ENCODE assay signal across 8 mouse cellular contexts in the genomic region with DNA sequence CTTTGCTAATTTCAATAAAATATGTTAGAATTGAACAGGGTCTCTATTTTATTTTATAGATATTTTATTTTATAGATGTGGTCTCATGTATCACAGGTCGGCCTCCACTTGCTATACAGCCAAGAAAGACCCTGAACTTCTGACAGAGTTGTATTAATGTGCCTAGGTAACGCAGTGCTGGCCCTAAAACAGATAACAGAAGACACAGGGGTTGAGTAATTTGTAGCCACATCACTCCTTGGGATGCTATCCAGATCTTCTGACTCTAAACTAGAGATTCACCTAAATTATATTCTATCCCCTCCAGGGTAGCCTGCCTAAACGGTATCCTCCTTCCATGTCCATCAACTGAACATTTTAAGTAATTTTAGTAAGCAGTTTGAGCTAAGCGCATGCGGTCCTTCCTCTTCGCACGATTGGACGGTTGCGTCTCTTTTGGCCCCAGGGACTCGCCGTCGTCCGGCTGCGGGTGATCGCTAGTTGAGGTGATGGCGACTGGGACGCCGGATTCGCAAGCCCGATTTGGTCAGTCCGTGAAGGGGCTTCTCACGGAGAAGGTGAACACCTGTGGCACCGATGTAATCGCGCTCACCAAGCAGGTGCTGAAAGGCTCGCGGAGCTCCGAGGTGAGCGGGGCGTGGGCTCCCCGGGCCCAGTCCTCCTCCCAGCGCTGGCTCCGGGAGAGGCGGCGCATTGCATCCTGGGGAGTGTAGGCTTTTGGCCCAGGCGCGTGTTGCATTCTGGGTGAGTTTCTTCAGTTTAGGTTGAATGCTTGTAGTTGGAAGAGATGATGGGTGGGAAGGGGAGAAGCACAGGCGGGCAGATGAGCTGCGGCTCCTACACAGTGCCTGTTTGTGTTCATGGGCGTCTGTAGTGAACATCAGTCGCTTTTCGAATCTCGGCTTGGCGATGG. TPM values are rescaled to one million over a fixed set of nuclear protein-coding genes. Genes with fewer than 3 reads are reported as not detected.
A peak's percentile ranks its signal among the peaks of the same experiment; 100 is the strongest.
DNase-seq lines count a peak whose midpoint lies in the region; ATAC-seq and TF ChIP-seq lines count a peak whose summit lies in the region.

Borcs7 (plus strand) TSS at position 447 of the 913 bp plus-strand sequence.

- WGBS in forebrain, embryonic 13.5 days: 3% methylated on average over 44 of the region's 44 CpGs
- WGBS in large intestine, adult 2 months: 2% methylated on average over 44 of the region's 44 CpGs
- 2% methylated on average over 44 of the region's 44 CpGs for WGBS in liver, postnatal 0 days (ENCODE audit: insufficient replicate concordance)
- WGBS in neural tube, embryonic 14.5 days: 2% methylated on average over 44 of the region's 44 CpGs

- DNase-seq in c-Kit-positive CD71-positive TER-119-positive erythroid progenitor cells, embryonic 14.5 days (ENCODE audit: low spot score): peak; percentile 80
- DNase-seq in heart, postnatal 10 days: peak; percentile 92 to 93
- peak; percentile 75 for DNase-seq in large intestine, adult 2 months (ENCODE audit: low read depth, low spot score)
- DNase-seq in liver, postnatal 0 days: peak; percentile 87
- DNase-seq in testis, postnatal 10 days (ENCODE audit: low spot score): peak; percentile 88

- ATAC-seq in forebrain, embryonic 13.5 days: peak; percentile 97
- ATAC-seq in liver, postnatal 0 days: peak; percentile 98
- peak; percentile 94 for ATAC-seq in neural tube, embryonic 14.5 days (ENCODE audit: low read depth)

- H3K27ac ChIP-seq in forebrain, embryonic 13.5 days: peak within 1 kb of the TSS; percentile 63
- 0 out of 2 replicates have a peak within 1 kb of the TSS, but pooled peaks have one; percentile 37 for H3K27ac ChIP-seq in liver, postnatal 0 days (ENCODE audit: low read depth)
- H3K27ac ChIP-seq in neural tube, embryonic 14.5 days (ENCODE audit: low read depth, low read length): peak within 1 kb of the TSS; percentile 82

- TF ChIP-seq CTCF in E14TG2a.4 (conservative IDR thresholded peaks at IDR 0.05; ENCODE audit: low read length): no peak
- no peak for TF ChIP-seq CTCF in liver, postnatal 0 days (IDR thresholded peaks at IDR 0.05; ENCODE audit: low read depth)

- H3K36me3 ChIP-seq in E14TG2a.4 (ENCODE audit: insufficient read depth, low read length): no peaks in the 10 kb centered on the region
- peaks cover 7% of the 10 kb centered on the region; the same call in 1 of the 2 replicates for H3K36me3 ChIP-seq in forebrain, embryonic 13.5 days (ENCODE audit: poor library complexity, severe bottlenecking)
- H3K36me3 ChIP-seq in liver, postnatal 0 days (replicated peaks; ENCODE audit: insufficient read depth, low read length): no peaks in the 10 kb centered on the region
- H3K36me3 ChIP-seq in neural tube, embryonic 14.5 days (ENCODE audit: control insufficient read depth, insufficient read depth, low read length): no peaks in the 10 kb centered on the region

- no peaks in the 10 kb centered on the region for H3K27me3 ChIP-seq in E14TG2a.4 (ENCODE audit: insufficient read depth, low read length)
- H3K27me3 ChIP-seq in forebrain, embryonic 13.5 days: no peaks in the 10 kb centered on the region
- no peaks in the 10 kb centered on the region for H3K27me3 ChIP-seq in liver, postnatal 0 days (ENCODE audit: insufficient read depth, low read length)
- no peaks in the 10 kb centered on the region for H3K27me3 ChIP-seq in neural tube, embryonic 14.5 days (ENCODE audit: control insufficient read depth, insufficient read depth, low read length)

- intact Hi-C loops in heart, postnatal 10 days (cut with DNase I): no loop called here

- peak within 1 kb of the TSS; percentile 89 for H3K4me3 ChIP-seq in E14TG2a.4 (replicated peaks; ENCODE audit: low read length)
- H3K4me3 ChIP-seq in forebrain, embryonic 13.5 days: peak within 1 kb of the TSS; percentile 72
- peak within 1 kb of the TSS; percentile 74 for H3K4me3 ChIP-seq in liver, postnatal 0 days (ENCODE audit: low read depth, low read length)
- peak within 1 kb of the TSS; percentile 69 for H3K4me3 ChIP-seq in neural tube, embryonic 14.5 days (ENCODE audit: low read depth, low read length)

- no peak for TF ChIP-seq EP300 in liver, postnatal 0 days (IDR thresholded peaks at IDR 0.05; ENCODE audit: low read depth)

- H3K4me1 ChIP-seq in E14TG2a.4 (replicated peaks; ENCODE audit: low read depth, low read length): peaks cover 32% of the 10 kb centered on the region
- H3K4me1 ChIP-seq in forebrain, embryonic 13.5 days: peaks cover 10% of the 10 kb centered on the region
- peaks cover 8% of the 10 kb centered on the region for H3K4me1 ChIP-seq in liver, postnatal 0 days (ENCODE audit: insufficient read depth)
- no peaks in the 10 kb centered on the region; the same call in 1 of the 2 replicates for H3K4me1 ChIP-seq in neural tube, embryonic 14.5 days (ENCODE audit: control insufficient read depth, insufficient read depth, low read length)

- no peaks in the 10 kb centered on the region for H3K9me3 ChIP-seq in E14TG2a.4 (ENCODE audit: low read length)
- no peaks in the 10 kb centered on the region for H3K9me3 ChIP-seq in forebrain, embryonic 13.5 days (replicated peaks)
- H3K9me3 ChIP-seq in liver, postnatal 0 days (ENCODE audit: low read length): no peaks in the 10 kb centered on the region
- H3K9me3 ChIP-seq in neural tube, embryonic 14.5 days (ENCODE audit: control insufficient read depth, low read length): no peaks in the 10 kb centered on the region

- peak within 1 kb of the TSS; percentile 87 for H3K9ac ChIP-seq in forebrain, embryonic 13.5 days
- H3K9ac ChIP-seq in liver, postnatal 0 days (replicated peaks): peak within 1 kb of the TSS; percentile 71
- H3K9ac ChIP-seq in neural tube, embryonic 14.5 days (replicated peaks; ENCODE audit: low read depth, low read length): peak within 1 kb of the TSS; percentile 88

- peak within 1 kb of the TSS; percentile 63 for H3K4me2 ChIP-seq in forebrain, embryonic 13.5 days
- H3K4me2 ChIP-seq in liver, postnatal 0 days (ENCODE audit: low read depth, low read length): peak within 1 kb of the TSS; percentile 75
- H3K4me2 ChIP-seq in neural tube, embryonic 14.5 days (ENCODE audit: low read depth, low read length): peak within 1 kb of the TSS; percentile 47

RNA-seq across cellular contexts. Expression of gene Borcs7, which starts in this region (rescaled TPM):
- polyA plus RNA-seq in forebrain, embryonic 13.5 days (2015; fragmentation: Nextera tagmentation; extraction: Ambion mirVana): 14.3 and 16.5 TPM in 2 replicates
- total RNA-seq in heart, postnatal 10 days (2021): 10 to 100 TPM; 11.7 to 13.6 TPM
- 3.5 and 5.0 TPM in 2 replicates for polyA plus RNA-seq in large intestine, adult 2 months (2012; rRNA removed)
- polyA plus RNA-seq in liver, postnatal 0 days (2015; fragmentation: Nextera tagmentation; extraction: Ambion mirVana): 6.6 and 7.1 TPM in 2 replicates
- 27.2 and 28.2 TPM in 2 replicates for polyA plus RNA-seq in neural tube, embryonic 14.5 days (2014; fragmentation: Nextera tagmentation; extraction: Ambion mirVana)

Comparison
In these comparisons a context has a peak if more than half of its experiments do, and no peak if none do; other contexts are left out.
1. Peak in every context shown above with its lines: DNase-seq, ATAC-seq, H3K4me3 ChIP-seq and H3K27ac ChIP-seq.